Mouse (Mus musculus): ENCODE data around the gene Zfp787. TPM values are rescaled to one million over a fixed set of nuclear protein-coding genes. Genes with fewer than 3 reads are reported as not detected.
"Not testable (repeated sequence)": the region's sequence is repeated elsewhere in the genome, so short reads cannot be mapped to it uniquely, and the experiment has no call there.

Zfp787 gene
- polyA plus RNA-seq, 1 experiment from 2014 or later, result 27.8 TPM

- Histone ChIP-seq H3K36me3 (replicated peaks) (peaks cover 33% of the 10 kb centered on the region), H3K9ac (no peak overlapping the region), H3K27ac (no peak overlapping the region), H3K4me3 (replicated peaks) (no peak overlapping the region), H3K27me3 (no peaks in the 10 kb centered on the region), H3K4me2 (no peak overlapping the region), H3K9me3 (no peaks in the 10 kb centered on the region), H3K4me1 (no peaks in the 10 kb centered on the region)
- ATAC-seq (ENCODE audit: low FRiP score), result no peak
Measured at GRCm38 (mm10) chr7:6179013-6179412, 23.2 kb upstream of the Zfp787 start.

- H3K27ac ChIP-seq; H3K4me2 ChIP-seq; ATAC-seq (ENCODE audit: low FRiP score); H3K9ac ChIP-seq; H3K4me3 ChIP-seq (replicated peaks); H3K9me3 ChIP-seq; H3K27me3 ChIP-seq: not testable (repeated sequence)
- WGBS, result 93% methylated on average over 9 of the region's 9 CpGs
- Histone ChIP-seq H3K4me1 (peaks cover 17% of the 10 kb centered on the region; the same call in 1 of the 2 replicates), H3K36me3 (replicated peaks) (peaks cover 16% of the 10 kb centered on the region; the same call in 1 of the 2 replicates)
Measured at GRCm38 (mm10) chr7:6174365-6174987, 18.7 kb upstream of the Zfp787 start.

GRCm38 (mm10) chr7:6173872-6174271, 18.1 kb upstream of the Zfp787 start:
- Histone ChIP-seq H3K4me1 (peaks cover 17% of the 10 kb centered on the region; the same call in 1 of the 2 replicates), H3K36me3 (replicated peaks) (peaks cover 12% of the 10 kb centered on the region; the same call in 1 of the 2 replicates), H3K27me3 (no peaks in the 10 kb centered on the region), H3K4me2 (peak overlapping the region; percentile 80), H3K4me3 (replicated peaks) (no peak overlapping the region), H3K27ac (no peak overlapping the region), H3K9ac (no peak overlapping the region), H3K9me3 (no peaks in the 10 kb centered on the region)
- ATAC-seq (ENCODE audit: low FRiP score), result no peak
- 93% methylated on average over 8 of the region's 8 CpGs for WGBS

- 0 out of 2 replicates have a peak overlapping the region, but pooled peaks have one; percentile 27 for H3K27ac ChIP-seq
- under 1% methylated on average over 27 of the region's 28 CpGs for WGBS
Measured at GRCm38 (mm10) chr7:6172674-6173244, 17.0 kb upstream of the Zfp787 start.

GRCm38 (mm10) chr7:6172006-6172649, 16.3 kb upstream of the Zfp787 start, which contains the start of gene Zfp444:
Gene Zfp444, plus strand, starts transcription at chr7:6172226.
- ATAC-seq (ENCODE audit: low FRiP score), result peak; percentile 97
- H3K9ac ChIP-seq, result peak within 1 kb of the TSS; percentile 78
- H3K27me3 ChIP-seq, result no peaks in the 10 kb centered on the region
- H3K27ac ChIP-seq, result peak within 1 kb of the TSS; percentile 86
- peak within 1 kb of the TSS; percentile 66 for H3K4me3 ChIP-seq (replicated peaks)
- H3K9me3 ChIP-seq, result no peaks in the 10 kb centered on the region
- H3K4me1 ChIP-seq, result peaks cover 17% of the 10 kb centered on the region; the same call in 1 of the 2 replicates
- peak within 1 kb of the TSS; percentile 80 for H3K4me2 ChIP-seq
- under 1% methylated on average over 37 of the region's 37 CpGs for WGBS
- H3K36me3 ChIP-seq (replicated peaks), result no peaks in the 10 kb centered on the region; the same call in 1 of the 2 replicates

More at GRCm38 (mm10) chr7:6172674-6173244, 17.0 kb upstream of the Zfp787 start:
- ATAC-seq (ENCODE audit: low FRiP score), result peak; percentile 57
- Histone ChIP-seq H3K4me3 (replicated peaks) (peak overlapping the region; percentile 66), H3K9ac (peak overlapping the region; percentile 78), H3K9me3 (no peaks in the 10 kb centered on the region), H3K36me3 (replicated peaks) (peaks cover 1% of the 10 kb centered on the region; the same call in 1 of the 2 replicates), H3K4me2 (peak overlapping the region; percentile 80), H3K27me3 (no peaks in the 10 kb centered on the region), H3K4me1 (peaks cover 17% of the 10 kb centered on the region; the same call in 1 of the 2 replicates)

GRCm38 (mm10) chr7:6171444-6172005, 15.7 kb upstream of the Zfp787 start:
- Histone ChIP-seq H3K27me3 (no peaks in the 10 kb centered on the region), H3K4me1 (peaks cover 17% of the 10 kb centered on the region; the same call in 1 of the 2 replicates), H3K36me3 (replicated peaks) (no peaks in the 10 kb centered on the region), H3K27ac (peak overlapping the region; percentile 86), H3K9me3 (no peaks in the 10 kb centered on the region), H3K9ac (peak overlapping the region; percentile 50), H3K4me2 (peak overlapping the region; percentile 80), H3K4me3 (replicated peaks) (peak overlapping the region; percentile 66)
- ATAC-seq (ENCODE audit: low FRiP score), result peak; percentile 33
- WGBS, result under 1% methylated on average over 24 of the region's 24 CpGs

- WGBS, result 55% methylated on average over 6 of the region's 6 CpGs
- ATAC-seq (ENCODE audit: low FRiP score), result no peak
- Histone ChIP-seq H3K9ac (0 out of 2 replicates have a peak overlapping the region, but pooled peaks have one; percentile 50), H3K36me3 (replicated peaks) (no peaks in the 10 kb centered on the region), H3K4me2 (peak overlapping the region; percentile 80), H3K9me3 (no peaks in the 10 kb centered on the region), H3K4me1 (peaks cover 17% of the 10 kb centered on the region; the same call in 1 of the 2 replicates), H3K4me3 (replicated peaks) (peak overlapping the region; percentile 66), H3K27me3 (no peaks in the 10 kb centered on the region), H3K27ac (peak overlapping the region; percentile 86)
Measured at GRCm38 (mm10) chr7:6170871-6171270, 15.1 kb upstream of the Zfp787 start.

GRCm38 (mm10) chr7:6170391-6170790, 14.6 kb upstream of the Zfp787 start:
- no peak overlapping the region for H3K9ac ChIP-seq
- ATAC-seq (ENCODE audit: low FRiP score), result no peak
- H3K27me3 ChIP-seq, result no peaks in the 10 kb centered on the region
- H3K36me3 ChIP-seq (replicated peaks), result no peaks in the 10 kb centered on the region
- H3K4me2 ChIP-seq, result no peak overlapping the region
- H3K4me3 ChIP-seq (replicated peaks), result no peak overlapping the region
- peaks cover 17% of the 10 kb centered on the region; the same call in 1 of the 2 replicates for H3K4me1 ChIP-seq
- no peaks in the 10 kb centered on the region for H3K9me3 ChIP-seq
- no peak overlapping the region for H3K27ac ChIP-seq
- 88% methylated on average over 9 of the region's 9 CpGs for WGBS

GRCm38 (mm10) chr7:6169403-6169802, 13.6 kb upstream of the Zfp787 start:
- no peak for ATAC-seq (ENCODE audit: low FRiP score)
- H3K9me3 ChIP-seq, result no peaks in the 10 kb centered on the region
- peaks cover 17% of the 10 kb centered on the region; the same call in 1 of the 2 replicates for H3K4me1 ChIP-seq
- no peaks in the 10 kb centered on the region for H3K36me3 ChIP-seq (replicated peaks)
- H3K27ac ChIP-seq, result no peak overlapping the region
- H3K4me2 ChIP-seq, result no peak overlapping the region
- H3K27me3 ChIP-seq, result no peaks in the 10 kb centered on the region
- 82% methylated on average over 3 of the region's 3 CpGs for WGBS
- no peak overlapping the region for H3K4me3 ChIP-seq (replicated peaks)
- H3K9ac ChIP-seq, result no peak overlapping the region

GRCm38 (mm10) chr7:6164671-6165070, 8.9 kb upstream of the Zfp787 start:
- Histone ChIP-seq H3K9ac (no peak overlapping the region), H3K27ac (no peak overlapping the region), H3K4me3 (replicated peaks) (no peak overlapping the region), H3K36me3 (replicated peaks) (no peaks in the 10 kb centered on the region), H3K9me3 (no peaks in the 10 kb centered on the region), H3K4me1 (no peaks in the 10 kb centered on the region), H3K27me3 (no peaks in the 10 kb centered on the region), H3K4me2 (no peak overlapping the region)
- WGBS, result 68% methylated on average over 5 of the region's 5 CpGs
- no peak for ATAC-seq (ENCODE audit: low FRiP score)

- Histone ChIP-seq H3K27ac (no peak overlapping the region), H3K4me3 (replicated peaks) (no peak overlapping the region), H3K4me1 (no peaks in the 10 kb centered on the region), H3K9me3 (no peaks in the 10 kb centered on the region), H3K4me2 (no peak overlapping the region), H3K27me3 (no peaks in the 10 kb centered on the region), H3K36me3 (replicated peaks) (no peaks in the 10 kb centered on the region), H3K9ac (no peak overlapping the region)
- WGBS, result 76% methylated on average over 4 of the region's 4 CpGs
- no peak for ATAC-seq (ENCODE audit: low FRiP score)
Measured at GRCm38 (mm10) chr7:6162172-6162571, 6.4 kb upstream of the Zfp787 start.

GRCm38 (mm10) chr7:6161541-6161940, 5.7 kb upstream of the Zfp787 start:
- Histone ChIP-seq H3K9me3 (no peaks in the 10 kb centered on the region), H3K4me1 (peaks cover 4% of the 10 kb centered on the region), H3K4me2 (no peak overlapping the region), H3K9ac (no peak overlapping the region), H3K4me3 (replicated peaks) (no peak overlapping the region), H3K27me3 (no peaks in the 10 kb centered on the region), H3K36me3 (replicated peaks) (no peaks in the 10 kb centered on the region), H3K27ac (no peak overlapping the region)
- 54% methylated on average over 3 of the region's 3 CpGs for WGBS
- no peak for ATAC-seq (ENCODE audit: low FRiP score)

All from forebrain, embryonic 12.5 days (tissue).